Mouse (Mus musculus) lung, embryonic 14.5 days (tissue): Measurements from ENCODE around the gene Gpr158. TPM values are rescaled to one million over a fixed set of nuclear protein-coding genes. Genes with fewer than 3 reads are reported as not detected.
"Not testable (repeated sequence)": the region's sequence is repeated elsewhere in the genome, so short reads cannot be mapped to it uniquely, and the experiment has no call there.

Source experiments
- ATAC-seq: fragments of 200-750 bp; cut with Nextera tagmentation; 2 replicates; pipeline ENCODE4 v1.8.0; 2017; ENCODE audit warnings: mild to moderate bottlenecking, moderate TSS enrichment, moderate library complexity; ENCODE audit not compliant: insufficient read depth
- DNase-seq: peaks from one replicate; pipeline ENCODE4 v3.0.0-alpha.2; 2015
- H3K27ac ChIP-seq: fragments of 300-500 bp; sonication (generic); 2 replicates; pipeline ENCODE4 v1.5.1; 2014; ENCODE audit warnings: low read depth, mild to moderate bottlenecking, moderate library complexity
- H3K27me3 ChIP-seq: fragments of 300-500 bp; sonication (generic); 2 replicates; pipeline ENCODE4 v1.6.1; 2014; ENCODE audit warnings: low read length, control low read depth; ENCODE audit not compliant: insufficient read depth
- H3K36me3 ChIP-seq: fragments of 300-500 bp; sonication (generic); 2 replicates; pipeline ENCODE4 v1.6.1; 2014; ENCODE audit warnings: control low read depth; ENCODE audit not compliant: insufficient read depth
- H3K4me1 ChIP-seq: fragments of 300-500 bp; sonication (generic); 2 replicates; pipeline ENCODE4 v1.6.1; 2014; ENCODE audit warnings: antibody characterized with exemption, control low read depth; ENCODE audit not compliant: insufficient read depth
- H3K4me2 ChIP-seq: fragments of 300-500 bp; sonication (generic); 2 replicates; pipeline ENCODE4 v1.6.1; 2014; ENCODE audit warnings: mild to moderate bottlenecking
- H3K4me3 ChIP-seq: fragments of 300-500 bp; sonication (generic); 2 replicates; pipeline ENCODE4 v1.5.1; 2014; ENCODE audit warnings: low read depth, low read length
- H3K9ac ChIP-seq: fragments of 300-500 bp; sonication (generic); 2 replicates; pipeline ENCODE4 v1.6.1; 2014
- H3K9me3 ChIP-seq: fragments of 300-500 bp; sonication (generic); 2 replicates; pipeline ENCODE4 v1.6.1; 2016; ENCODE audit warnings: low read depth, low read length, control low read depth
- CTCF ChIP-seq: IDR thresholded peaks from 2 replicates; pipeline ENCODE4 v1.5.1; 2016; ENCODE audit warnings: antibody characterized with exemption, low read depth
- WGBS: fragments of 180-500 bp; shearing (Covaris S2); extraction: QIAGEN DNeasy Blood & Tissue Kit; methylation state at CpG from one replicate; pipeline ENCODE4 v1.1.7; 2014; 5-methylcytosine and 5-hydroxymethylcytosine counted together
- polyA plus RNA-seq: library from polyadenylated mRNA; unstranded; fragments of >200 nt; fragmentation: Nextera tagmentation; extraction: Ambion mirVana; gene quantifications from 2 replicates; pipeline ENCODE4 v1.2.1, GENCODE M21; 2014

Gpr158 gene
- polyA plus RNA-seq, 1 experiment from 2014 or later, result not detected

- ATAC-seq (no peak), DNase-seq (no peak)
- no peaks in the 10 kb centered on the region for H3K27me3 ChIP-seq
- no peak overlapping the region for H3K9ac ChIP-seq
- no peaks in the 10 kb centered on the region for H3K36me3 ChIP-seq
- no peak overlapping the region for H3K4me3 ChIP-seq
- 83% methylated on average over 12 of the region's 12 CpGs for WGBS
- no peaks in the 10 kb centered on the region for H3K4me1 ChIP-seq
- H3K4me2 ChIP-seq, result no peak overlapping the region
- TF ChIP-seq CTCF, result no peak
- H3K27ac ChIP-seq, result no peak overlapping the region
- no peaks in the 10 kb centered on the region for H3K9me3 ChIP-seq
Measured at GRCm38 (mm10) chr2:21397347-21397746, 30.0 kb downstream of the Gpr158 start.

DNA sequence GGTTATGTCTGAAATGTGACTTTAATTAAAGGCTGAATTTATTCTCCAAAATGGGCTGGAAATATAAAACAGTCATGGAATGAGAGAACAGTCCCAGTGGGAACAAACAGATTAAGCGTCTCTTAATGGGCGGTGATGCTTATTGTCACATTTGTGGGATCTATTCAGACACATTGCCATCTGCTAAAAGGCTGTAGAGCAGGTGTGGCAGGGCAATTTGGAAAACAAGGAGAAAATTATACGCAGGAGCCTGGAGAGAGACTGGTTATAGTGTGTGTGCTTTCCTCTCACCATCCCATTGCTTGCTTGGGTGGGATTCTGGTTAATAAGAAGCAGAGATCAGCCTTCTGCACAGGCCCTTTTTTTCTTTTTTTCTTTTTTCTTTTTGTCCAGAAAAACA, 32.3 kb downstream of the Gpr158 start:
- Histone ChIP-seq H3K27me3 (no peaks in the 10 kb centered on the region), H3K4me2 (no peak overlapping the region), H3K36me3 (no peaks in the 10 kb centered on the region), H3K4me1 (no peaks in the 10 kb centered on the region), H3K9ac (no peak overlapping the region), H3K9me3 (no peaks in the 10 kb centered on the region), H3K4me3 (no peak overlapping the region), H3K27ac (no peak overlapping the region)
- ATAC-seq (no peak), DNase-seq (no peak)
- no peak for TF ChIP-seq CTCF
- 85% methylated on average over 3 of the region's 3 CpGs for WGBS

DNA sequence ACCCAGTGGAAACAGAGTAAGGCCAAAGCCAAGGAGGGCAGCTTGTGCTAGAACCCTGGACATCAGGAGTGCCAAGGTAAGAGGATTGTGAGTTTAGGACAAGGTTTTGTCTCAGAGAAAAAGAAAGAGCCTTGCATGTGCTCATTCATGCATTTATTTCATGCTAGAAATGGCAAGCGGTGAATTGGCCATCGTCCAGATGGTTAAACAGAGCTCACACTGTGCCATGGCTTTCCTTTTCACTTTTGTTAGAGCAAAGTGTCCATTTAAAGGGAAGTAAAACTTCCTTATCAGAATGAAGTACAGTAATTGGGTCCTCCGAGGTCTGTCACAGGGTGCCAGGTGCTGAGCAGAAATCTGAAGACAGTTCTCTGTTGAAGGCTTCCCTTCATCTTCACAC, 38.3 kb downstream of the Gpr158 start:
- Histone ChIP-seq H3K36me3 (no peaks in the 10 kb centered on the region), H3K9ac (no peak overlapping the region), H3K4me3 (no peak overlapping the region), H3K9me3 (no peaks in the 10 kb centered on the region), H3K4me2 (no peak overlapping the region), H3K27ac (no peak overlapping the region), H3K27me3 (no peaks in the 10 kb centered on the region), H3K4me1 (no peaks in the 10 kb centered on the region)
- WGBS, result 73% methylated on average over 3 of the region's 3 CpGs
- TF ChIP-seq CTCF, result no peak
- DNase-seq (no peak), ATAC-seq (no peak)

GRCm38 (mm10) chr2:21407443-21407985, 40.2 kb downstream of the Gpr158 start:
- no peaks in the 10 kb centered on the region for H3K9me3 ChIP-seq
- no peak overlapping the region for H3K4me3 ChIP-seq
- no peaks in the 10 kb centered on the region for H3K27me3 ChIP-seq
- DNase-seq (no peak), ATAC-seq (no peak)
- H3K36me3 ChIP-seq, result no peaks in the 10 kb centered on the region
- no peak for TF ChIP-seq CTCF
- H3K4me2 ChIP-seq, result no peak overlapping the region
- 89% methylated on average over 2 of the region's 2 CpGs for WGBS
- H3K9ac ChIP-seq, result no peak overlapping the region
- H3K27ac ChIP-seq, result no peak overlapping the region
- H3K4me1 ChIP-seq, result no peaks in the 10 kb centered on the region

DNA sequence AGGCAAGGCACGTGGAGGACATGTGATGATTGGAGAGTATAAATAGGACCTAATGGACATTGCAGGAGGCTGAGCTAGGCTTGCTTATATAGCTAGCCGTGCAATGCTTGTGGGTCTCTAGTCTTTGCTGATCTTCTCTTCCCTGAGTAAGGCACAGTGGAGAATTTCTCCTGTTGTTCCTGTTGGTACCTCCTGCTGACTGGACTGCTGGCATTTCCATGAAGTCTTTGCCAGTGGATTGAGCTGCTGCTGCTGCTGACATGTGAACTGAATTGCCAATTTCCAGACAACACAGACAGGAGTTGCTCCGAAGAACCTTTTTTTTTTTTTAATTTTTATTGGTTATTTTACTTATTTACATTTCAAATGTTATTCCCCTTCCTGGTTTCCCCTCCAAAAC, 41.5 kb downstream of the Gpr158 start:
- no peak overlapping the region for H3K27ac ChIP-seq
- no peaks in the 10 kb centered on the region for H3K36me3 ChIP-seq
- no peak for TF ChIP-seq CTCF
- H3K4me3 ChIP-seq, result no peak overlapping the region
- no peaks in the 10 kb centered on the region for H3K27me3 ChIP-seq
- H3K9me3 ChIP-seq, result no peaks in the 10 kb centered on the region
- ATAC-seq (no peak), DNase-seq (no peak)
- H3K4me2 ChIP-seq, result no peak overlapping the region
- no peaks in the 10 kb centered on the region for H3K4me1 ChIP-seq
- 72% methylated on average over 3 of the region's 3 CpGs for whole genome bisulfite sequencing
- H3K9ac ChIP-seq, result no peak overlapping the region

- TF ChIP-seq CTCF, result no peak
- Histone ChIP-seq H3K9me3 (no peaks in the 10 kb centered on the region), H3K4me2 (no peak overlapping the region), H3K27ac (no peak overlapping the region), H3K4me3 (no peak overlapping the region), H3K9ac (no peak overlapping the region), H3K27me3 (no peaks in the 10 kb centered on the region), H3K36me3 (no peaks in the 10 kb centered on the region), H3K4me1 (no peaks in the 10 kb centered on the region)
- DNase-seq, result no peak
- ATAC-seq, result no peak
- 61% methylated on average over 2 of the region's 2 CpGs for WGBS
Measured at GRCm38 (mm10) chr2:21430288-21430687, 62.9 kb downstream of the Gpr158 start.

DNA sequence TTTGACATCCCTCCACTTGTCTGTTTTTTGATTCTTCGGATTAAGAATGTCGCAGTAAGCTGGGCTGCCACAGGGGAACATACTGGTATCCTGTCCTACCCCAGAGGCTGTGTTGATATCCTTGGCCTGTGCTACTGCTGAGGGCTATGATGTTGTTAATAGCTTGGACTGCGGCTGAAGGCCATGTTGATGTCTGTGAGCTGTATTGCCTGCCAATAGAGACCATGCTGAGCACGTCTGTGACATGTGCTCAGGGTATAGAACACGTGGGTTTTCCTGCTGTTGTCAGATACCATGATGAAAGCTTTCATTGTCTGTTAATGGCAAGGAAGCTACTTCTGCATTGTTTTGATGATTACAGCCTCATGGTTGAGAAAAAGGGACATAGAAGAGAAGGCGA, 63.8 kb downstream of the Gpr158 start:
- H3K27ac ChIP-seq, result no peak overlapping the region
- WGBS, result 69% methylated on average over 6 of the region's 6 CpGs
- H3K4me3 ChIP-seq, result no peak overlapping the region
- no peak for TF ChIP-seq CTCF
- H3K9me3 ChIP-seq, result no peaks in the 10 kb centered on the region
- no peaks in the 10 kb centered on the region for H3K4me1 ChIP-seq
- no peak overlapping the region for H3K9ac ChIP-seq
- no peak for ATAC-seq
- no peaks in the 10 kb centered on the region for H3K36me3 ChIP-seq
- no peaks in the 10 kb centered on the region for H3K27me3 ChIP-seq
- DNase-seq, result no peak
- no peak overlapping the region for H3K4me2 ChIP-seq

DNA sequence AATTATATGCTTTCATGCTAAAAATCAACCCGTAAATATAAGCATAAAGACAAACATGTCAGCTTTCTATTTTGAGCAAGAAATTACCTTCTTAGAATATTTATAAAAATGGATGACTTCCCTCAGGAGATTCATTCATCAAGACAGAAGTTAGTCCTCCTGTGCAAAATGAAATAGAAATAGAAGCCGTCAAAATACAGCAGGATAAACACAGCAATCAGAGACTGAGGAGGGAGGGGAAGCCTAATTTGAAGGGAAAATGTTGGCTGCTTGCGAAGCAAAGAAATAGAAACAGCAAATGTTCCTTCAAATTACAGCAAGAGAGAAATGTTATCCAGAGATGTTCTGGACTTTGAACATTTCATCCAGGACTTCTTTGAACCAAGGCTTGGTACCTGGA, 72.3 kb downstream of the Gpr158 start:
- no peak overlapping the region for H3K9ac ChIP-seq
- ATAC-seq, result no peak
- TF ChIP-seq CTCF, result no peak
- no peak overlapping the region for H3K4me3 ChIP-seq
- no peaks in the 10 kb centered on the region for H3K27me3 ChIP-seq
- H3K4me1 ChIP-seq, result no peaks in the 10 kb centered on the region
- no peak overlapping the region for H3K4me2 ChIP-seq
- DNase-seq, result no peak
- H3K9me3 ChIP-seq, result no peaks in the 10 kb centered on the region
- 80% methylated on average over 3 of the region's 3 CpGs for WGBS
- H3K27ac ChIP-seq, result no peak overlapping the region
- no peaks in the 10 kb centered on the region for H3K36me3 ChIP-seq

GRCm38 (mm10) chr2:21460606-21461005, 93.3 kb downstream of the Gpr158 start:
- not testable (repeated sequence) for H3K27ac ChIP-seq, ATAC-seq, H3K27me3 ChIP-seq, H3K36me3 ChIP-seq, H3K4me1 ChIP-seq, DNase-seq, H3K9me3 ChIP-seq, H3K4me3 ChIP-seq, H3K9ac ChIP-seq, H3K4me2 ChIP-seq
- WGBS, result 85% methylated on average over 4 of the region's 4 CpGs
